Mouse (Mus musculus) kidney, embryonic 15.5 days (tissue): ENCODE measurements around the gene Polrmt. TPM values are rescaled to one million over a fixed set of nuclear protein-coding genes. Genes with fewer than 3 reads are reported as not detected.
A peak's percentile ranks its signal among the peaks of the same experiment; 100 is the strongest.

Experiments
- ATAC-seq: fragments of 200-750 bp; cut with Nextera tagmentation; replicated peaks from 2 replicates; pipeline ENCODE4 v1.8.0; 2017; ENCODE audit warnings: moderate TSS enrichment; ENCODE audit not compliant: low FRiP score
- H3K27ac ChIP-seq: fragments of 300-500 bp; sonication (generic); 2 replicates; pipeline ENCODE4 v1.5.1; 2015; ENCODE audit warnings: mild to moderate bottlenecking, inconsistent platforms
- H3K27me3 ChIP-seq: fragments of 300-500 bp; sonication (generic); 2 replicates; pipeline ENCODE4 v1.6.1; 2015; ENCODE audit warnings: inconsistent platforms
- H3K36me3 ChIP-seq: fragments of 300-500 bp; sonication (generic); 2 replicates; pipeline ENCODE4 v1.6.1; 2015; ENCODE audit warnings: inconsistent platforms
- H3K4me1 ChIP-seq: fragments of 300-500 bp; sonication (generic); 2 replicates; pipeline ENCODE4 v1.6.1; 2015; ENCODE audit warnings: inconsistent platforms
- H3K4me2 ChIP-seq: fragments of 300-500 bp; sonication (generic); 2 replicates; pipeline ENCODE4 v1.6.1; 2015; ENCODE audit warnings: moderate library complexity, mild to moderate bottlenecking, inconsistent platforms
- H3K4me3 ChIP-seq: fragments of 300-500 bp; sonication (generic); replicated peaks from 2 replicates; pipeline ENCODE4 v1.5.1; 2015; ENCODE audit warnings: mild to moderate bottlenecking, inconsistent platforms
- H3K9ac ChIP-seq: fragments of 300-500 bp; sonication (generic); 2 replicates; pipeline ENCODE4 v1.6.1; 2015; ENCODE audit warnings: mild to moderate bottlenecking, inconsistent platforms
- H3K9me3 ChIP-seq: fragments of 300-500 bp; sonication (generic); replicated peaks from 2 replicates; pipeline ENCODE4 v1.6.1; 2016; ENCODE audit warnings: inconsistent platforms
- WGBS: fragments of 180-500 bp; shearing (Covaris S2); methylation state at CpG from one replicate; pipeline ENCODE4 v1.1.7; 2015; ENCODE audit warnings: mixed read lengths; 5-methylcytosine and 5-hydroxymethylcytosine counted together
- polyA plus RNA-seq: library from polyadenylated mRNA; unstranded; fragments of >200 nt; fragmentation: Nextera tagmentation; extraction: Ambion mirVana; gene quantifications from 2 replicates; pipeline ENCODE4 v1.2.1, GENCODE M21; 2015

Gene Polrmt
- polyA plus RNA-seq, 1 experiment from 2014 or later, result 54.4 TPM

GRCm38 (mm10) chr10:79754856-79755516 is 8.6 kb upstream of the Polrmt start, which contains the start of gene Fgf22:
Gene Fgf22 (plus strand): TSS chr10:79755076.
- no peaks in the 10 kb centered on the region for H3K9me3 ChIP-seq
- under 1% methylated on average over 36 of the region's 36 CpGs for WGBS
- H3K27ac ChIP-seq, result no peak within 1 kb of the TSS

GRCm38 (mm10) chr10:79748496-79748895 is 2.1 kb upstream of the Polrmt start:
- no peak for ATAC-seq

More at GRCm38 (mm10) chr10:79754856-79755516, 8.6 kb upstream of the Polrmt start, which contains the start of gene Fgf22:
- H3K4me1 ChIP-seq, result peaks cover 10% of the 10 kb centered on the region; the same call in 1 of the 2 replicates
- H3K27me3 ChIP-seq, result no peaks in the 10 kb centered on the region
- H3K9ac ChIP-seq, result peak within 1 kb of the TSS; percentile 17
- H3K36me3 ChIP-seq, result peaks cover 41% of the 10 kb centered on the region
- H3K4me3 ChIP-seq, result peak within 1 kb of the TSS; percentile 36
- H3K4me2 ChIP-seq, result peak within 1 kb of the TSS; percentile 76
- peak; percentile 91 for ATAC-seq

GRCm38 (mm10) chr10:79746774-79747151 is 382 bp upstream of the Polrmt start:
- H3K27me3 ChIP-seq, result no peaks in the 10 kb centered on the region
- 24% methylated on average over 6 of the region's 6 CpGs for WGBS
- peak overlapping the region; percentile 37; the same call in 1 of the 2 replicates for H3K27ac ChIP-seq
- peaks cover 13% of the 10 kb centered on the region for H3K4me1 ChIP-seq
- H3K9ac ChIP-seq, result 0 out of 2 replicates have a peak overlapping the region, but pooled peaks have one; percentile 21
- H3K9me3 ChIP-seq, result no peaks in the 10 kb centered on the region
- H3K4me3 ChIP-seq, result peak overlapping the region; percentile 67
- H3K36me3 ChIP-seq, result peaks cover 27% of the 10 kb centered on the region
- peak; percentile 70 for ATAC-seq
- peak overlapping the region; percentile 61 for H3K4me2 ChIP-seq

More at GRCm38 (mm10) chr10:79748496-79748895, 2.1 kb upstream of the Polrmt start:
- H3K36me3 ChIP-seq, result peaks cover 11% of the 10 kb centered on the region
- H3K27ac ChIP-seq, result no peak overlapping the region
- H3K4me3 ChIP-seq, result no peak overlapping the region
- no peak overlapping the region for H3K9ac ChIP-seq
- H3K9me3 ChIP-seq, result no peaks in the 10 kb centered on the region
- no peaks in the 10 kb centered on the region for H3K27me3 ChIP-seq
- H3K4me2 ChIP-seq, result no peak overlapping the region
- H3K4me1 ChIP-seq, result peaks cover 13% of the 10 kb centered on the region
- 73% methylated on average over 6 of the region's 6 CpGs for whole genome bisulfite sequencing

GRCm38 (mm10) chr10:79745411-79745810 is 970 bp downstream of the Polrmt start:
- peak overlapping the region; percentile 67 for H3K4me3 ChIP-seq
- H3K36me3 ChIP-seq, result peaks cover 41% of the 10 kb centered on the region
- H3K9me3 ChIP-seq, result peaks cover 4% of the 10 kb centered on the region; the same call in 1 of the 2 replicates
- no peak for ATAC-seq
- H3K27me3 ChIP-seq, result no peaks in the 10 kb centered on the region
- H3K27ac ChIP-seq, result no peak overlapping the region
- WGBS, result 90% methylated on average over 3 of the region's 3 CpGs
- peak overlapping the region; percentile 61 for H3K4me2 ChIP-seq
- H3K9ac ChIP-seq, result 0 out of 2 replicates have a peak overlapping the region, but pooled peaks have one; percentile 21
- peaks cover 13% of the 10 kb centered on the region for H3K4me1 ChIP-seq

DNA sequence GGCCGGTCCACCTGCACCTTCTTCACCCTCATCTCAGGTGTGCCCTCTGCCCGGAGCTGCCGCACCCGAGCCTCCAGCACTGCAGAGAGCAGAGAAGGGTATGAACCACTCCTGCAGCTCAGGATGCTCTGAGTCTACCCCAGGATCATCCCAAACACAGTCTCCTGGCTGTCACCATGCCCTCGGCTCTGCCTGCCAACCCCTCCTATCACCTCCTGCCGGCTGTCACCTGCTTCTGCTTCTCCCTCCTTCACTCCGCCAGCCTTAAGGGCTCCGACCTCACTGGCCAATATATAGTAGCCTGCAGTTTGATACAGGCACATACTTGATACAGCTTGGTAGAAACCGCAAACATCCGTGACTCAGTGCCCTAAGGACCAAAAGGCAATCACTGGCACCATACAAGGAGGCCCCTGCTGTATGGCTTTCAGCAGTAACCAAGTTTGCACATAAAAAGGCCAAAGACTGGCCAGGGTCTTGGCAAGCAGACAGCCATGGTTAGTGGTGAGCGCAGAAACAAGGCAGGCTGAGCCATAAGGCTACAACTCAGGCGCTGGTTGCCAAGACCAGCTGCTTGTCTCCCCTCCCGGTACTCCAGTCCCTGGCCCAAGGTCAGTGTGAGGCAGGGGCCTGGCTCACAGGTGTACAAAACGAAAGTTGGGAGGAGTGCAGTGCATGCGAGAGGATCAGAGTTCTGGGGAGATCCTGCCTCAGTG is 2.6 kb downstream of the Polrmt start:
- ATAC-seq, result no peak
- H3K27ac ChIP-seq, result no peak overlapping the region
- peaks cover 13% of the 10 kb centered on the region for H3K4me1 ChIP-seq
- H3K27me3 ChIP-seq, result no peaks in the 10 kb centered on the region
- H3K4me2 ChIP-seq, result no peak overlapping the region
- H3K9me3 ChIP-seq, result peaks cover 20% of the 10 kb centered on the region
- WGBS, result 95% methylated on average over 15 of the region's 15 CpGs
- H3K4me3 ChIP-seq, result no peak overlapping the region
- peaks cover 57% of the 10 kb centered on the region for H3K36me3 ChIP-seq
- no peak overlapping the region for H3K9ac ChIP-seq

DNA sequence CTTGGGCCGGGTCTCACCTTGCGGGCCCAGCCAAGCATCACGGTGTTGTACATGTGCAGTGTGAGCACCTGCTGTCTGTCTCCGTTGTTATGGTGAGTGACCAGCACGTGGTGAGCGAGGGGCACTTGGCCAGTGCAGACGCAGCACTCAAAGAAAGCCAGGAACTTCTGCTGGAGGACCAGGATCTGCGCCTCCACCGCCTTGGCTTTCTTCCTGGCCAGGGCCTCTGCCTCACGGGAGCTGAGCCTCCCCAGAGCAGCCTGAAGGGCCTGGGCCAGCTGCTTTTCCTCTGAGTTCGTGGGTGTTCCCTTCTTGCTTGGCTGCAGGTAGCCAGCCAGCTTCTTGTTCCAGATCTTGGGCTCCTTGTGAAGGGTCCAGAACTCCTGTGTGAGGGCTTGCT is 3.2 kb downstream of the Polrmt start:
- 87% methylated on average over 11 of the region's 11 CpGs for WGBS
- Histone ChIP-seq H3K4me2 (no peak overlapping the region), H3K4me1 (peaks cover 13% of the 10 kb centered on the region), H3K36me3 (peaks cover 63% of the 10 kb centered on the region), H3K27me3 (no peaks in the 10 kb centered on the region), H3K9me3 (peaks cover 27% of the 10 kb centered on the region), H3K27ac (no peak overlapping the region), H3K9ac (no peak overlapping the region), H3K4me3 (no peak overlapping the region)
- ATAC-seq, result no peak

GRCm38 (mm10) chr10:79740863-79741262 is 5.5 kb downstream of the Polrmt start:
- ATAC-seq, result no peak
- Histone ChIP-seq H3K4me3 (no peak overlapping the region), H3K27ac (no peak overlapping the region), H3K27me3 (no peaks in the 10 kb centered on the region), H3K9ac (no peak overlapping the region), H3K4me1 (peaks cover 8% of the 10 kb centered on the region), H3K4me2 (no peak overlapping the region), H3K9me3 (peaks cover 39% of the 10 kb centered on the region), H3K36me3 (peaks cover 86% of the 10 kb centered on the region)
- 76% methylated on average over 11 of the region's 11 CpGs for WGBS

- Histone ChIP-seq H3K27me3 (no peaks in the 10 kb centered on the region), H3K9ac (no peak overlapping the region), H3K9me3 (peaks cover 39% of the 10 kb centered on the region), H3K4me1 (peaks cover 7% of the 10 kb centered on the region; the same call in 1 of the 2 replicates), H3K27ac (no peak overlapping the region), H3K4me2 (no peak overlapping the region), H3K4me3 (no peak overlapping the region), H3K36me3 (peaks cover 99% of the 10 kb centered on the region)
- no peak for ATAC-seq
- WGBS, result 97% methylated on average over 28 of the region's 28 CpGs
These were observed 7.1 kb downstream of the Polrmt start for GRCm38 (mm10) chr10:79739234-79739633.

GRCm38 (mm10) chr10:79738259-79738658 is 8.1 kb downstream of the Polrmt start:
- Histone ChIP-seq H3K4me2 (no peak overlapping the region), H3K27ac (no peak overlapping the region), H3K9me3 (peaks cover 39% of the 10 kb centered on the region), H3K4me1 (peaks cover 7% of the 10 kb centered on the region; the same call in 1 of the 2 replicates), H3K36me3 (peaks cover 99% of the 10 kb centered on the region), H3K27me3 (no peaks in the 10 kb centered on the region), H3K9ac (no peak overlapping the region), H3K4me3 (no peak overlapping the region)
- WGBS, result 91% methylated on average over 10 of the region's 10 CpGs
- ATAC-seq, result no peak

- Histone ChIP-seq H3K4me2 (no peak overlapping the region), H3K9ac (no peak overlapping the region), H3K27ac (no peak overlapping the region), H3K9me3 (peaks cover 39% of the 10 kb centered on the region), H3K4me3 (no peak overlapping the region), H3K36me3 (peaks cover 90% of the 10 kb centered on the region), H3K27me3 (no peaks in the 10 kb centered on the region), H3K4me1 (peaks cover 7% of the 10 kb centered on the region; the same call in 1 of the 2 replicates)
- 85% methylated on average over 14 of the region's 14 CpGs for WGBS
- no peak for ATAC-seq
These were observed 9.7 kb downstream of the Polrmt start for GRCm38 (mm10) chr10:79736706-79737105.

GRCm38 (mm10) chr10:79735361-79735760 is 11.0 kb downstream of the Polrmt start:
- Histone ChIP-seq H3K4me2 (peak overlapping the region; percentile 45), H3K9ac (no peak overlapping the region), H3K27ac (no peak overlapping the region), H3K27me3 (no peaks in the 10 kb centered on the region), H3K9me3 (peaks cover 34% of the 10 kb centered on the region), H3K4me1 (peaks cover 7% of the 10 kb centered on the region; the same call in 1 of the 2 replicates), H3K36me3 (peaks cover 78% of the 10 kb centered on the region), H3K4me3 (peak overlapping the region; percentile 15)
- no peak for ATAC-seq
- 28% methylated on average over 52 of the region's 52 CpGs for WGBS

DNA sequence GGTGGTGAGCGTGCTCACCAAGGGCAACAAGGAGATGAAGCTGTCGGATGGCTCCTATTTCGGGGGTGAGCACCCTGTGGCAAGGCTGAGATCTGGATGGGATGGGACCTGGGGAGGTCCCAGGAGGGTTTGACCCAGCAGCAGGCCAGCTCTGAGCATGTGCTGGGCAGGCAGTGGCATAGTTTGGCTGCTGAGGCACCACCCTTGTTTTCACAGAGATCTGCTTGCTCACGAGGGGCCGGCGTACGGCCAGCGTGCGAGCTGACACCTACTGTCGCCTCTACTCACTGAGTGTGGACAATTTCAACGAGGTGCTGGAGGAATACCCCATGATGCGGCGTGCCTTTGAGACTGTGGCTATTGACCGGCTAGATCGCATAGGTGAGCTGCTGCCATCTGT is 12.5 kb downstream of the Polrmt start:
- WGBS, result 88% methylated on average over 15 of the region's 15 CpGs
- H3K27me3 ChIP-seq, result no peaks in the 10 kb centered on the region
- no peak for ATAC-seq
- H3K27ac ChIP-seq, result no peak overlapping the region
- peaks cover 11% of the 10 kb centered on the region; the same call in 1 of the 2 replicates for H3K4me1 ChIP-seq
- H3K4me3 ChIP-seq, result no peak overlapping the region
- no peak overlapping the region for H3K9ac ChIP-seq
- H3K4me2 ChIP-seq, result no peak overlapping the region
- H3K9me3 ChIP-seq, result peaks cover 19% of the 10 kb centered on the region
- peaks cover 63% of the 10 kb centered on the region for H3K36me3 ChIP-seq
